ENCODE assay signal across 22 mouse cellular contexts in genomic region chr2:84378678-84379077, GRCm38 (mm10). TPM values are rescaled to one million over a fixed set of nuclear protein-coding genes. Genes with fewer than 3 reads are reported as not detected.
A peak's percentile ranks its signal among the peaks of the same experiment; 100 is the strongest.
DNase-seq lines count a peak whose midpoint lies in the region; TF ChIP-seq lines count a peak whose summit lies in the region.
"Had no signal": no experiment of that assay in that cellular context is flagged by ENCODE, and none has a peak within 500 bp of the region (broad histone marks: within the 10 kb centered on the region; RNA-seq: fewer than 3 reads in every experiment).

No protein-coding gene starts in this region.

- no peak for TF ChIP-seq POLR2A in liver, adult 2 months (IDR thresholded peaks at IDR 0.05; ENCODE audit: extremely low read depth, insufficient read depth, low read length)

- no peaks in the 10 kb centered on the region for H3K27me3 ChIP-seq in liver, adult 2 months (ENCODE audit: control insufficient read depth, insufficient read depth, low read length)
- no peaks in the 10 kb centered on the region for H3K27me3 ChIP-seq in embryonic facial prominence, embryonic 10.5 days (replicated peaks; ENCODE audit: low read depth, poor library complexity, severe bottlenecking)
- H3K27me3 ChIP-seq: embryonic facial prominence, embryonic 15.5 days; heart, embryonic 13.5 days; hindbrain, embryonic 13.5 days; megakaryocyte, embryonic 14.5 days; midbrain, embryonic 15.5 days had no signal

- peak; percentile 95 for DNase-seq in liver, adult 2 months (ENCODE audit: extremely low read depth, low read depth, low spot score)
- DNase-seq in liver: no peak
- peak; percentile 50 to 63 for DNase-seq in kidney, adult 8-10 months
- DNase-seq in kidney, postnatal 36 days: peak; percentile 69 to 75
- no peak for DNase-seq in urinary bladder, postnatal 10 days (ENCODE audit: low spot score)
- DNase-seq in embryonic facial prominence, embryonic 10.5 days (ENCODE audit: low spot score): no peak
- DNase-seq in urinary bladder, postnatal 25 days (ENCODE audit: low spot score): no peak
- DNase-seq: adrenal gland, adult 8-10 months; cerebellum, adult 9-11 months; forebrain, postnatal 0 days; layer of hippocampus, adult 9-11 months; lung, postnatal 14 days; thymus, postnatal 36 days had no signal

- no peak overlapping the region for H3K4me3 ChIP-seq in liver, adult 2 months (ENCODE audit: insufficient read depth, low read depth, low read length)
- H3K4me3 ChIP-seq in embryonic facial prominence, embryonic 10.5 days: no peak overlapping the region
- H3K4me3 ChIP-seq: embryonic facial prominence, embryonic 15.5 days; forebrain, embryonic 10.5 days; heart, embryonic 13.5 days; hindbrain, embryonic 13.5 days; limb, embryonic 10.5 days; megakaryocyte, embryonic 14.5 days; midbrain, embryonic 15.5 days; myocyte had no signal

- H3K9ac ChIP-seq in liver, adult 2 months (ENCODE audit: low read depth, low read length): no peak overlapping the region
- H3K9ac ChIP-seq: embryonic facial prominence, embryonic 15.5 days; forebrain, postnatal 0 days; heart, embryonic 13.5 days; hindbrain, embryonic 13.5 days; liver, embryonic 14.5 days; midbrain, embryonic 15.5 days had no signal

- no peak for TF ChIP-seq CTCF in liver, adult 2 months (IDR thresholded peaks at IDR 0.05; ENCODE audit: low read depth, low read length)

- H3K27ac ChIP-seq in liver, adult 2 months (replicated peaks; ENCODE audit: insufficient read depth, low read depth, low read length): no peak overlapping the region
- no peak overlapping the region for H3K27ac ChIP-seq in embryonic facial prominence, embryonic 10.5 days (replicated peaks)
- H3K27ac ChIP-seq: embryonic facial prominence, embryonic 15.5 days; forebrain, embryonic 10.5 days; heart, embryonic 13.5 days; hindbrain, embryonic 13.5 days; limb, embryonic 10.5 days; liver, embryonic 14.5 days; midbrain, embryonic 15.5 days had no signal

- 11% methylated on average over 5 of the region's 5 CpGs for WGBS in liver, adult 2 months
- 85% methylated on average over 5 of the region's 5 CpGs for WGBS in embryonic facial prominence, embryonic 10.5 days

- H3K9me3 ChIP-seq in embryonic facial prominence, embryonic 10.5 days: no peaks in the 10 kb centered on the region
- H3K9me3 ChIP-seq: embryonic facial prominence, embryonic 15.5 days; forebrain, embryonic 10.5 days; heart, embryonic 13.5 days; hindbrain, embryonic 13.5 days; limb, embryonic 10.5 days; megakaryocyte, embryonic 14.5 days; midbrain, embryonic 15.5 days had no signal

- peaks cover 7% of the 10 kb centered on the region; the same call in 1 of the 2 replicates for H3K4me1 ChIP-seq in liver, adult 2 months (ENCODE audit: control insufficient read depth, insufficient read depth, low read length)
- no peaks in the 10 kb centered on the region for H3K4me1 ChIP-seq in embryonic facial prominence, embryonic 10.5 days
- H3K4me1 ChIP-seq: embryonic facial prominence, embryonic 15.5 days; forebrain, embryonic 10.5 days; hindbrain, embryonic 13.5 days; limb, embryonic 10.5 days; megakaryocyte, embryonic 14.5 days; midbrain, embryonic 15.5 days had no signal

- no peaks in the 10 kb centered on the region; the same call in 1 of the 2 replicates for H3K79me2 ChIP-seq in liver, adult 2 months (ENCODE audit: control insufficient read depth, insufficient read depth, low read length)

- H3K36me3 ChIP-seq in liver, adult 2 months (ENCODE audit: control insufficient read depth, insufficient read depth, low read length): no peaks in the 10 kb centered on the region
- no peaks in the 10 kb centered on the region for H3K36me3 ChIP-seq in embryonic facial prominence, embryonic 10.5 days (replicated peaks)
- H3K36me3 ChIP-seq: embryonic facial prominence, embryonic 15.5 days; forebrain, embryonic 10.5 days; hindbrain, embryonic 13.5 days; limb, embryonic 10.5 days; midbrain, embryonic 15.5 days had no signal

RNA-seq across cellular contexts. Expression of gene Calcrl, which starts 46.5 kb away (rescaled TPM):
- total RNA-seq in liver, adult 2 months (2014; rRNA removed): 28.5 and 31.3 TPM in 2 replicates
- polyA plus RNA-seq in liver, adult 2 months (2012; rRNA removed): 3.7 and 7.5 TPM in 2 replicates
- 14.8 and 18.5 TPM in 2 replicates for polyA plus RNA-seq in embryonic facial prominence, embryonic 10.5 days (2016; fragmentation: Nextera tagmentation; extraction: Ambion mirVana)

Comparison
In these comparisons a context has a peak if more than half of its experiments do, and no peak if none do; other contexts are left out.
1. DNase-seq: peak in liver, adult 2 months (single experiment), kidney, adult 8-10 months (2 of 2) and kidney, postnatal 36 days (2 of 2); none in liver (single experiment), urinary bladder, postnatal 10 days (single experiment), embryonic facial prominence, embryonic 10.5 days (single experiment) and urinary bladder, postnatal 25 days (single experiment).